Mouse (Mus musculus) heart, embryonic 10.5 days (tissue): ENCODE measurements around the gene BC030867. TPM values are rescaled to one million over a fixed set of nuclear protein-coding genes. Genes with fewer than 3 reads are reported as not detected.

ENCODE experiments used
- DNase-seq: peaks from one replicate; pipeline ENCODE4 v3.0.0-alpha.2; 2017; ENCODE audit warnings: low spot score
- H3K27ac ChIP-seq: fragments of 300-500 bp; sonication (generic); 2 replicates; pipeline ENCODE4 v1.5.1; 2016; ENCODE audit warnings: mild to moderate bottlenecking
- H3K27me3 ChIP-seq: fragments of 300-500 bp; sonication (generic); 2 replicates; pipeline ENCODE4 v1.6.1; 2016; ENCODE audit warnings: mild to moderate bottlenecking; ENCODE audit not compliant: poor library complexity, insufficient read depth, severe bottlenecking
- H3K36me3 ChIP-seq: fragments of 300-500 bp; sonication (generic); 2 replicates; pipeline ENCODE4 v1.6.1; 2016; ENCODE audit warnings: mild to moderate bottlenecking, moderate library complexity
- H3K4me1 ChIP-seq: fragments of 300-500 bp; sonication (generic); 2 replicates; pipeline ENCODE4 v1.6.1; 2016; ENCODE audit warnings: mild to moderate bottlenecking
- H3K4me3 ChIP-seq: fragments of 300-500 bp; sonication (generic); 2 replicates; pipeline ENCODE4 v1.5.1; 2016; ENCODE audit warnings: mild to moderate bottlenecking, moderate library complexity
- H3K9me3 ChIP-seq: fragments of 300-500 bp; sonication (generic); 2 replicates; pipeline ENCODE4 v1.6.1; 2016; ENCODE audit warnings: mild to moderate bottlenecking, moderate library complexity
- WGBS: fragments of 180-500 bp; shearing (Covaris S2); methylation state at CpG from one replicate; pipeline ENCODE4 v1.1.7; 2016; 5-methylcytosine and 5-hydroxymethylcytosine counted together
- polyA plus RNA-seq: library from polyadenylated mRNA; unstranded; fragments of >200 nt; fragmentation: Nextera tagmentation; extraction: Ambion mirVana; gene quantifications from 2 replicates; pipeline ENCODE4 v1.2.1, GENCODE M21; 2016

Gene BC030867
- polyA plus RNA-seq = 16.5 and 19.4 TPM in 2 replicates

- DNase-seq = peak; percentile 96
- WGBS = under 1% methylated on average over 41 of the region's 41 CpGs
- Histone ChIP-seq H3K27me3 (no peaks in the 10 kb centered on the region), H3K36me3 (peaks cover 16% of the 10 kb centered on the region), H3K4me3 (peak within 1 kb of the TSS; percentile 81), H3K4me1 (peaks cover 26% of the 10 kb centered on the region), H3K9me3 (no peaks in the 10 kb centered on the region), H3K27ac (peak within 1 kb of the TSS; percentile 87)
Measured at GRCm38 (mm10) chr11:102248630-102249230, at the start of gene BC030867. BC030867 (plus strand) TSS chr11:102248882.

GRCm38 (mm10) chr11:102199856-102200255, 48.8 kb upstream of the BC030867 start:
- H3K9me3 ChIP-seq = no peaks in the 10 kb centered on the region
- H3K27ac ChIP-seq = no peak overlapping the region
- no peak overlapping the region for H3K4me3 ChIP-seq
- H3K27me3 ChIP-seq = no peaks in the 10 kb centered on the region
- H3K36me3 ChIP-seq = peaks cover 98% of the 10 kb centered on the region
- no peak for DNase-seq
- WGBS = 69% methylated on average over 9 of the region's 9 CpGs
- H3K4me1 ChIP-seq = peaks cover 39% of the 10 kb centered on the region

GRCm38 (mm10) chr11:102201408-102201821, 47.3 kb upstream of the BC030867 start:
- Histone ChIP-seq H3K27me3 (no peaks in the 10 kb centered on the region), H3K4me1 (peaks cover 46% of the 10 kb centered on the region), H3K4me3 (no peak overlapping the region), H3K27ac (no peak overlapping the region), H3K36me3 (peaks cover 98% of the 10 kb centered on the region), H3K9me3 (no peaks in the 10 kb centered on the region)
- WGBS = 78% methylated on average over 12 of the region's 12 CpGs
- no peak for DNase-seq

DNA sequence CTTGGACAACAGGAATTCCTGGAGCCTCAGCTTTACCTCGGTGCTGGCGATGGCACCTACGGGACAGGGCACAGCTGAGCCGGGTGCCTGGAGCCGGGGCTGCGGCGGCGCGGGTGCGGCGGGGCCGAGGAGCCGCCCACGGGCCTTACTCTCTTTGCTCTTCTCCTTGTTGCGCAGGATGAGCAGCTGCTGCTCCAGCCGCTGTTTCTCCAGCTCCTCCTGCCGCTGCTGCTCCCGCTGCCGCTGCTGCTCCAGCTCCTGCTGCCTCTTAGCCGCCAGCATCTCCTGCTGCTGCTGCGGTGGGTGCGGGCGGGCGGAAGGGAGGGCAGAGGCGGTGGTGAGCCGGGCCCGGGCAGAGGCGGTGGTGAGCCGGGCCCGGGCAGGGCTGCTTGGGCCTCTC, 42.2 kb upstream of the BC030867 start:
- Histone ChIP-seq H3K27me3 (no peaks in the 10 kb centered on the region), H3K9me3 (no peaks in the 10 kb centered on the region), H3K4me1 (peaks cover 79% of the 10 kb centered on the region), H3K27ac (peak overlapping the region; percentile 45), H3K36me3 (peaks cover 59% of the 10 kb centered on the region), H3K4me3 (no peak overlapping the region; the same call in 1 of the 2 replicates)
- WGBS = 50% methylated on average over 30 of the region's 30 CpGs
- no peak for DNase-seq

DNA sequence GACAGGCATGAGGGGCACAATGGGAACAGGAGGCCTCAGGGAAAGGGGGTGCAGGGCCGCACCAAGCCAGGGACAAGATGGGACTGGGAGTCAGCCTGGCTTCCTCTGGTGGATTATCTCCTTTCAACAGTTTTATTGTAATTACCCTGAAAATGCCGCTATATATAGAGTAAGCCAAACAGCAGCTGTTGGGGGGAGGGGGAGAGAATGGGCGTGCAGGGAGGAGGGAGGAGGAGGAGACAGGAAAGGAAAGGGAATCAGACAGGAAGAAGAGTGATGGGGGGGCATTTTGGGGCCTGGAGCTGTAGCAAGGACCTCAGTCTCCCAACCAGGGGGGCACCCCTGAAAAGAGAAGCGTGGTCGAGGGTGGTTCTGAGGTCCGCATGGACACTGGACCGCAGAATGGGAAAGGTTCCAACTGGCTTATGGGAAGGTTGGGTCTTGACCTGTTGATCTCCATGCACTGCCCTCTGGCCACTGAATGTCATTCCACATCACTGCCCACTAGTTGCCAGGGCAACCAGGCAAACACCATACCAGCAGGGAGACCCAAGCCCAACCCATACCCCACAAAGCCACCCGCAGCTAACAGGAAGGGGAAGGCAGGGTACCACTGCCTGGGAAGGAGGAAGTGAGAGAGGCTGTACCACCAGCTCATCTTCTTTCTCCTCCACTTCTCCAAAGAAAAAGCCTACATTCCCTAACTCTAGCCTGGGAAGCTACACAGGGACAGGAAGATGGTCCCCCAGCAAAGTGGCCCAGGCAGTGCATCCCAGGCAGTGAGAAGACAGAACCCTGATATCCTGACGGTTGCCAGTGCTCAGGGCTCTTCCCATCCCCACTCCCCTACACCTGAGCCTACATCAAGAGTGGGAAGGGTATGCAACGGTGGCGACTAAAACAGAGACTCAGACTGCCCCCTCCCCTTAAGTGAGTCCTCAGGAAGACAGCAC, 40.6 kb upstream of the BC030867 start:
- DNase-seq = no peak
- Histone ChIP-seq H3K9me3 (no peaks in the 10 kb centered on the region), H3K4me1 (peaks cover 94% of the 10 kb centered on the region), H3K4me3 (0 out of 2 replicates have a peak overlapping the region, but pooled peaks have one; percentile 3), H3K27me3 (no peaks in the 10 kb centered on the region), H3K27ac (peak overlapping the region; percentile 72), H3K36me3 (peaks cover 47% of the 10 kb centered on the region)
- WGBS = 45% methylated on average over 11 of the region's 11 CpGs

DNA sequence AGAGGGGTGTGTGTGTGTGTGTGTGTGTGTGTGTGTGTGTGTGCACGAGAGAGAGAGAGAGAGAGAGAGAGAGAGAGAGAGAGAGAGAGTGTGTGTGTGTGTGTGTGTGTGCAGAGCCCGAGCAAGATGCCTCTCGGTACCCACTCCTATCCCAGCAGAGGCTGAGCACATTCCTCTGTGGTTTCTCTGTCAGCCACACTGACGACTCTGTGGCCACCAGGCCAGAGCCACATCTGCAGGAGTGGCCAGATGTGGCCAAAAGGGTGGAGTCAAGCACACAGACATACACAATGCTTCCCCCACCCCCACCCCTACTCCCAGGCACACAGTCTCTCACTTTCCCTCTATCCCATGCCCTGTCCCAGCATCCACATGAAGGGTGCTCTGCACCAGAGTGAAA, 39.8 kb upstream of the BC030867 start:
- WGBS = 0% methylated on average over 2 of the region's 4 CpGs
- peak overlapping the region; percentile 72 for H3K27ac ChIP-seq
- H3K4me3 ChIP-seq = 0 out of 2 replicates have a peak overlapping the region, but pooled peaks have one; percentile 16

DNA sequence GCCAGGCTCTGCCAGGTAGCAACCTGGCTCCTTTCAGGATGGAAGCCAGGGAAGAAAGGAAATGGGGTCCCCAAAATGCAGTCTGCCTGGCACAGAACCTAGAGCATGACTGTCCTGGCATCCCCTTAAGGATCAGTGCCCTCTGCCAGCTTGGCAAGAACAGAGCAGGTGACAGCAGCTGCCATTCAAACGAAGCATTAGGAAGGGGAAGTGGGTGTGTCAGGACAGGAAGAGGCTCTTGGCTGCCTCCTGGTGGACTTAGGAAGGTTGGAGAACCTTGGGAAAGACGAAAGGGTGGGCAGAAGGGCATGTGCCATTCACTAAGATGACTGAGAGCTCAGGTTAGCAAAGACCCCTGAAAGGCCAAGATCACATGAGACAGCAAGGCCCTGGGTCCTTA, 38.9 kb upstream of the BC030867 start:
- Histone ChIP-seq H3K27ac (peak overlapping the region; percentile 72; the same call in 1 of the 2 replicates), H3K36me3 (peaks cover 32% of the 10 kb centered on the region), H3K4me1 (peaks cover 97% of the 10 kb centered on the region), H3K9me3 (no peaks in the 10 kb centered on the region), H3K27me3 (no peaks in the 10 kb centered on the region), H3K4me3 (no peak overlapping the region)
- DNase-seq = no peak
- 33% methylated on average over 2 of the region's 2 CpGs for WGBS

More for the DNA sequence above, 39.8 kb upstream of the BC030867 start:
- no peaks in the 10 kb centered on the region for H3K9me3 ChIP-seq
- no peak for DNase-seq
- H3K36me3 ChIP-seq = peaks cover 41% of the 10 kb centered on the region
- no peaks in the 10 kb centered on the region for H3K27me3 ChIP-seq
- H3K4me1 ChIP-seq = peaks cover 97% of the 10 kb centered on the region

DNA sequence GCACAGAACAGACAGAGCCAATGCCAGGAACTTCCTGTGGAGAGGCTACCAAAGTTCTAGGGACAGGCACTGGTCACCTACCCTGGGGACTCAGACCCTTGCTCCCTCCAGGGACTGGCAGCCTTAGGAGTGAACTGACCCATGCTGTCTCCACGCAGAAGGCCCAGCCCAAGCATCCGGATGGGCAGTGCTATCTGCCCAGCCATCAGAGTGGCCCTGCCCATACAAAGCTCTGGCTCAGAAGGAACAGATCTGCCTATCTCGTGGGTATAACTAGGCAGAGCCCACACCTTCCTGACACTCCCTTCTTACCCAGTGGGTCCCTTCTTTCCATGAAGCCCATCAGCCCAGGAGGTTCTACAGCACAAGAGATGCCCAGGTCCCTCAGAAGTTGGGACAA, 38.5 kb upstream of the BC030867 start:
- H3K27ac ChIP-seq = no peak overlapping the region; the same call in 1 of the 2 replicates
- WGBS = 66% methylated on average over 3 of the region's 3 CpGs

GRCm38 (mm10) chr11:102211011-102211410, 37.7 kb upstream of the BC030867 start:
- Histone ChIP-seq H3K4me3 (no peak overlapping the region), H3K4me1 (peaks cover 97% of the 10 kb centered on the region), H3K9me3 (no peaks in the 10 kb centered on the region), H3K36me3 (peaks cover 20% of the 10 kb centered on the region), H3K27me3 (no peaks in the 10 kb centered on the region), H3K27ac (no peak overlapping the region)
- DNase-seq = no peak
- 59% methylated on average over 5 of the region's 5 CpGs for WGBS

More for the DNA sequence above, 38.5 kb upstream of the BC030867 start:
- DNase-seq = no peak
- Histone ChIP-seq H3K4me1 (peaks cover 97% of the 10 kb centered on the region), H3K4me3 (no peak overlapping the region), H3K36me3 (peaks cover 28% of the 10 kb centered on the region), H3K27me3 (no peaks in the 10 kb centered on the region), H3K9me3 (no peaks in the 10 kb centered on the region)

DNA sequence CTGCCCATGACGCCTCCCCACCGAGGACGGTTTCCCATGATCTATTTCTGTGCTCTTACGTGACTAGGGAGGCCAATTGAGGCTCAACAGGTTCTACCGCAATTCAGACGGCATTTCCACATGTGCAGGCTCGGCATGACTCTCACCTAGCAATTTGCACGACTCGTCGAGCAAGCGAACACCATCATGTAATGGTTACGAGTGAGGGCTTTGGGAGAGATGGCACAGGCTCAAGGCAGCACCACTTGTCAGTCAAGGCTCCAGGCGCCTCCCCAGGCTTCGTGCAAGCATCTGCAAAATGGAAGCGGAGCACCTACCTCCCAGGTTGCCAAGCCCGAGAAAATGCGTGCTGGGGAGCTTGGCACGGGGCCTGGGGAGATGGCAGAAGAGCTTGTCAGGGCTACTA, 36.7 kb upstream of the BC030867 start:
- no peak overlapping the region for H3K4me3 ChIP-seq

GRCm38 (mm10) chr11:102214430-102215156, 34.1 kb upstream of the BC030867 start:
- WGBS = 39% methylated on average over 10 of the region's 10 CpGs
- H3K27me3 ChIP-seq = no peaks in the 10 kb centered on the region
- H3K4me3 ChIP-seq = peak overlapping the region; percentile 70; the same call in 1 of the 2 replicates
- H3K9me3 ChIP-seq = no peaks in the 10 kb centered on the region
- H3K36me3 ChIP-seq = 0 out of 2 replicates have a peak, but pooled peaks cover 6% of the 10 kb centered on the region
- peaks cover 96% of the 10 kb centered on the region for H3K4me1 ChIP-seq
- DNase-seq = no peak
- H3K27ac ChIP-seq = peak overlapping the region; percentile 66

More for the DNA sequence above, 36.7 kb upstream of the BC030867 start:
- Histone ChIP-seq H3K27ac (peak overlapping the region; percentile 33; the same call in 1 of the 2 replicates), H3K27me3 (no peaks in the 10 kb centered on the region), H3K4me1 (peaks cover 96% of the 10 kb centered on the region), H3K9me3 (no peaks in the 10 kb centered on the region), H3K36me3 (peaks cover 10% of the 10 kb centered on the region; the same call in 1 of the 2 replicates)
- 62% methylated on average over 18 of the region's 18 CpGs for WGBS
- DNase-seq = no peak

DNA sequence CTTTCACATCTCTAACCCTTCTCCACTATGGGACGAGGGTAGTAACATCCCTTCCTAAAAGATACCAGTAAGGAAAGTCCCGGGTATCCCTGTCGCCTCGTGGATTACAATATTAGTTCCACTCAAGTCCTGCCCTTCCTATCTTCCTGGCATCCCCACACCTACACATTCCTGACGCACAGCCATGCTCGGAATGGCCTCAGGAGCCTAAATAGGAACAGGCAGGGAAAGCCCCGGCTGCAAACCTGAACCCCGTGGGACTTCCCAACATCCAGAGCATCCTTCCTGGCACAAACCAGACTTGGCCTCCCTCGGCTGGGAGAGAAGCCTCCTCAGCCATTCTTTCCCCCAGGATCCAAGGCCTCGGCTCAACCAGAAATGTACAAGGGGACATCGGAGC, 33.2 kb upstream of the BC030867 start:
- no peaks in the 10 kb centered on the region for H3K9me3 ChIP-seq
- H3K4me1 ChIP-seq = peaks cover 97% of the 10 kb centered on the region
- 0 out of 2 replicates have a peak, but pooled peaks cover 6% of the 10 kb centered on the region for H3K36me3 ChIP-seq
- no peak for DNase-seq
- H3K27me3 ChIP-seq = no peaks in the 10 kb centered on the region
- peak overlapping the region; percentile 82 for H3K27ac ChIP-seq
- peak overlapping the region; percentile 70 for H3K4me3 ChIP-seq
- 50% methylated on average over 11 of the region's 11 CpGs for WGBS
